Mouse (Mus musculus): ENCODE data around the gene Fam214b. TPM values are rescaled to one million over a fixed set of nuclear protein-coding genes. Genes with fewer than 3 reads are reported as not detected.

Gene Fam214b
- total RNA-seq (2017), result 0.29 and 1.3 TPM in 2 replicates

DNA sequence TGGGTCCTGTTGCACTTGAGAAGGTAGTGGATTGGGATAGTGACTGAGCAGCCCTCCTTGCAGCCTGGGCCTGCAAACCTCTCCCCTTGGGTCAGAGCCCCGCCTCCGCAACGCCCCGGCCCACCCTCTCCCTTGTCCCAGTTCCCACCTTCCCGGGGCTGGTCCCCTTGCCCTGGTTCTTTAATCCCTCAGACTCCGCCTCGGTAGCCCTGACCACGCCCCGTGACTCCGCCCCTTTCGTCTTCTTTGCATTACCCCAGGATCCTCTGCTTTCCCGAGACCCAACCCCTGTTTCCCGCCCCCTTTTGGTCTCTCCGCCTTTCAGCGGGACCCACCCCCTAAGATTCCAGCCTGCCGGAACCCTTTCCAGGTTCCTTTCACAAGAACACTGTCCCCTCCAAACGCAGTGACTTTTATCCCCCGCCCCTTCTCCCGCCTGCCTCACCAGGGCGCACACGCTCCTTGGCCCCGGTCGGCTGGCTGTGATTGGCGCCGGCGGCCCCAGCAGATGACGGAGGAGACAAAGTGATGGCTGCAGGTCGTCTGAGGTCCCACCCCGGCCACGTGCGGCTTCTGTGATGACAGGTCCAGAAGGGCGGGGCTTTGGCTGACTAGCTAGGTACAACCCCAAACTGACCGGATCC lies at the start of gene Fam214b:
Gene Fam214b (minus strand): TSS at position 562 of the 644 bp plus-strand sequence.
- ATAC-seq (replicated peaks; ENCODE audit: low read depth, poor library complexity, severe bottlenecking), result peak; percentile 77

GRCm38 (mm10) chr4:43091183-43091582 lies 45.2 kb upstream of the Fam214b start:
- no peak for ATAC-seq (replicated peaks; ENCODE audit: low read depth, poor library complexity, severe bottlenecking)

- ATAC-seq (replicated peaks; ENCODE audit: low read depth, poor library complexity, severe bottlenecking), result no peak
Observed at GRCm38 (mm10) chr4:43089950-43090349, 43.9 kb upstream of the Fam214b start.

DNA sequence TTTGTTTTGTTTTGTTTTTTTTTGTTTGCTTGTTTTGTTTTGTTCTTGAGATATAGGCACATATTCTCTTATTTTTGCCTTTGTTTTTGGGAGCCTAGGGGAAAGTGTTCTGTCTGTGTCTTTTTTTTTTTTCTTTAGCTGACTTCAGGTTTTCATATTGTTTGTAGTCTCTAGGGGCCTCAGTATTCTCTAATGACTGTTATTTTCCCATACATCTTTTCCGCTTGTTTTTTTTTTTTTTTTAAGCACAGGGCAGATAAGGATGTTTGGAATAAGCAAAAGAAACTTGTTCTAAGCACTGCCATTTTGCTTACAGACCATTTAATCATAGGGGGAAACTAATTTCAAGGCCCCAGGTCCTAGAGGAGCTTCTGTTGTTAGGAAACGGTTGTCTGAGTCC lies 36.4 kb upstream of the Fam214b start:
- ATAC-seq (replicated peaks; ENCODE audit: low read depth, poor library complexity, severe bottlenecking), result no peak

DNA sequence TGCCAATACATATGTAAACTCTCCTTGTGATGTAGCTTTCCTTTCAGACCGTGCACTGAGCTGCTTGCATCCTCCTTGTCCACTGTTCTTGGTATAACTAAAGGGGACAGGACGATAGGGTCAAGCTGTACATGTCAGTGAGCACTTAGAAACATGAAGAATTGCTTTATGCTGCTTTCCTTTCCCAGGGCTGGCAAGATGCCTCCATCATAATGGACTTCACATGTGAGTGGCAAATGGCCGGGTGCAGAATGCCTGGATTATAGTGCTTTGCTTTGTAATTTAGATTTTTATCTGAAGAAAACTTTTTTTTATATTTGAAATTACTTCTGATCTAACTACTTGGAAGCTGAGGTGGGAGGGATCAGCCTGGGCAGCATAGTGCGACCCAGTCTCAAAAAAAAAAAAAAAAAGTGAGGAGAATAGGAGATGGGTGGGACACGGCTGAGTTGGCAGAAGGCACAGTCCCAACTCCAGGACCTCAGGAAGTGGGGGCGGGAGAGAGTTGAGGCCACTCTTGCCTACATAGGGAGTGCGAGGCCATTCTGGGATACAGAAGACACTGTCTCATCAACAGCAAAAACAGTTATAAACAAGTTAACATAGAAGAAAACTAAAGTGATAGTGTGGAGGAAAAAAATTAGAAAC lies 32.2 kb upstream of the Fam214b start:
- no peak for ATAC-seq (replicated peaks; ENCODE audit: low read depth, poor library complexity, severe bottlenecking)

DNA sequence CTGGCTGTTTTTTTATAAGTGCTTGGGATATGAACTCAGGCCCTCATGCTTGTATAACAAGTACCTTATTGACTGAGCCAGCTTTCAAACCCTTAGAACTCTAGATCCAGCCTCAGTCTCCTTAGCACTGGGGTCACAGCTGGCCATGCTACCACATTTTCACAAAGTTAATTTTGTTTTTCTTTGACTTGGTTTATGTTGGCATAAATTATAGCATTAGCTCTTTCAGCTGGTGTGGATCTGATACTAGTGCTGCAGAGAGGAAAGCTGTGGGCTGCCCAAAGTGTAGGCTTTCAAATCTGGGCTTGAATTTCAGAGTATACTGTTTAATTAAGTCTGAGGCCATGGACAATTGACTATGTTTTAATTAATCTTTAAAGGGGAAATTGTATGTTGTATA lies 28.9 kb upstream of the Fam214b start:
- no peak for ATAC-seq (replicated peaks; ENCODE audit: low read depth, poor library complexity, severe bottlenecking)

DNA sequence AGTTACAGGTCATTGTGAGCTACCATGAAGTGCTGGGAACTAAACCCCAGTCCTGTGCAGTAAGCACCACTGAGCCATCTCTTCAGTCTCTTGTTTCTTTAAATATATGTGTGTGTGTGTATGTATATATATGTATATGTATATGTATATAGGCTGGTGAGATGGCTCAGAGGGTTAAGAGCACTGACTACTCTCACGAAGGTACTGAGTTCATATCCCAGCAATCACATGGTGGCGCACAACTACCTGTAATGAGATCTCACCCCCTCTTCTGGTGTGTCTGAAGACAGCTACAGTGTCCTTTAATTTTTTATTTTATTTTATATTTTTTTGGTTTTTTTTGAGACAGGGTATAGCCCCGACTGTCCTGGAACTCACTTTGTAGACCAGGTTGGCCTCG lies 19.5 kb upstream of the Fam214b start:
- ATAC-seq (replicated peaks; ENCODE audit: low read depth, poor library complexity, severe bottlenecking), result no peak

- no peak for ATAC-seq (replicated peaks; ENCODE audit: low read depth, poor library complexity, severe bottlenecking)
Observed at GRCm38 (mm10) chr4:43060286-43060685, 14.3 kb upstream of the Fam214b start.

DNA sequence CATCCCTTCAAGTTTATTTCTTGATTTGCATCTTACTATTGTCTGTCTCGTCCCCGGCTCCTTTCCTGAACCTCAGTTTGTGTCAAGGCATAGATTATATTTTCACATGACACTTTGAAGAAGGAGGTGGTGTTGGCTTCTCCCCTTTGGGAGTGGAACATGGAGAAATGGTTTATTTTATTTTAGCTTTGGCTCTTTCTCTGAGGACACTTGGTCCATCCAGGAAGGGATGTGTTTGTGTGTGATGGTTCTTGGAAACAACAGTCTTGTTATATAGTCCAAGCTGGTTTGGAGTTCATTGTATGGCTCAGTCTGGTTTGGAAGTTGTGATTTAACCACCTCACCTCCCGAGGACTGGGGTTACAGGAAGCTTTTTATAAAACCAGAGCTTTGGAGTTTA lies 13.7 kb upstream of the Fam214b start:
- ATAC-seq (replicated peaks; ENCODE audit: low read depth, poor library complexity, severe bottlenecking), result no peak

DNA sequence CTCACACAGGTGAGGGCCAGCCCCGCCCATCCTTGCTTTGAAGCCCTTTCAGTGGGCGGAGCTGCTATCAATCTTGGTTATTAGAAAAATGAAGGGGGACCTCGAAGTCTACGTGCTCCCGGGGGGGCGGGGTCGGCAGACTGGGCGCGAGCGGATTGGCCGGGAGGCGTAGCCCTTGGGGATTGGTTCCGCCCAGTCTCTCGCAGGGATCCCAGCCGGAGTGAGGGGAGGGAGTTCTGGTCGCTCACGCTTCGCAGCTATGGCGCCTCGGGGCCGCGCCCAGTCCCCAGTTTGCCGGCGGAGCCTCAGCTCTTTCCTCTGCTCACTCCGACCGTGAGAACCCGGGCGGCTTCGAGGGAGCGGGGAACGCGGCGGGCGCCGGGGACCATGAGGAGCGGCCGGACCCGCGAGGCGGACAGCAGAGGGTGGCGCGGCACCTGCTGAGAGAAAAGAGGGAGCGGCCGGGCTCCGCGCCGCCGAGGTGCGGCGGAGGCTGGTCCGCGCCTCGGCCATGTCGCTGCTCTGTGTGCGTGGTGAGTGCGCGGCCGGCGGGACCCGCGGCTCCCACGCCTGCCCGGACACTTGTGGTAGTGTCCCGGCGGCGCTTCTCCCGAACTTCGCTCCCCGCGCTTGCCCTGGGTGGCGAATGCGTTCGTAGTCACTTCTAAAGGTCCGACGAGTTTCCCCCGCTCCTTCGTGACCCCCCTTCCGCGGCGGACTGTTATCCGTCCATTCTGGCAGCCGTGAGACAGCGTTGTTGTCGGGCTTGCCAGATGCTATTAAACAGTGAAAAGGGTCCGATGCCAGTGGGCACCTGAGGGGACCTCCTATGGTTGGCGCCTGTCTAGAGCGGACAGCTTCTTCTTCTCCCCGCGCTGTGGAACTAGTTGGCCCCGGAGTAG lies 13.0 kb upstream of the Fam214b start, which contains the start of gene Unc13b:
Gene Unc13b (plus strand): TSS at position 201 of the 902 bp plus-strand sequence.
- peak; percentile 99 for ATAC-seq (replicated peaks; ENCODE audit: low read depth, poor library complexity, severe bottlenecking)

GRCm38 (mm10) chr4:43058392-43058752 lies 12.4 kb upstream of the Fam214b start:
- no peak for ATAC-seq (replicated peaks; ENCODE audit: low read depth, poor library complexity, severe bottlenecking)

DNA sequence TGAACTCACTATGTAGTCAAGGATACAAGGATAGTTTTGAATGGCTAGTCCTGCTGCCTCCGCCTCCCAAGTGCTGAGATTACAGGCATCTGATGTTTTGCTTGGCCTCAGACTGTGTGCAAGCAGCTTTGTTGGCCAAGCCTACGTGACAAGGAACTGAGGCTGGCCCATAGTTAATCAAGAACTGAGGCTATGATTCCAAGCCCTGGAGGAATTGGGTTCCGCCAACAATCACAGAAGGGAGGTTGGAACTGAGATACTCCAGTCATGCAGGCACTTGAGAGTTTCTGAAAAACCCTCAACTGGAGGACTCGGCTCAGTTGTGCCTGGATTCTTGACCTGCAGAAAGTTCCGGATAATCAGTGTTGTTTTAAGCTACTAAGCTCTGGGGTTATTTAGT lies 11.6 kb upstream of the Fam214b start:
- ATAC-seq (replicated peaks; ENCODE audit: low read depth, poor library complexity, severe bottlenecking), result no peak

GRCm38 (mm10) chr4:43052627-43053026 lies 6.6 kb upstream of the Fam214b start:
- peak; percentile 83 for ATAC-seq (replicated peaks; ENCODE audit: low read depth, poor library complexity, severe bottlenecking)

DNA sequence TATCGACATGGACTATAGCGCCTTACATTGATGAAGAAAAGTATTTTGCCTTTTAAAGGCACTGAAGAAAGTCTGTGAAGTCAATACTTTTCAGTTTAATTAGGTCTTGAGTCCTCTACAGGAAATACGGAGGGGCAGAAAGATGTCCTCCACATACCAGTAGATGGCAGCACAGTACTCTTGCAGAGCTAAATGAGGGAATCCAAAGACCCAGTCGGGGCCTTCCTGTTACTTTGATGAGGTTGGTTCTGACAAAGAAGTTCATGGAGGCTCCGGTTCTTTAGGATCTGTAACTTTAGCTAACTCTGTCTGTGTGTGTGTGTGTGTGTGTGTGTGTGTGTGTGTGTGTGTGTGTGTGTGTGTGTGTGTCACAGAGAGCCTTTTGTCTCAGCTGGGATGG lies 1.2 kb upstream of the Fam214b start:
- peak; percentile 46 for ATAC-seq (replicated peaks; ENCODE audit: low read depth, poor library complexity, severe bottlenecking)

DNA sequence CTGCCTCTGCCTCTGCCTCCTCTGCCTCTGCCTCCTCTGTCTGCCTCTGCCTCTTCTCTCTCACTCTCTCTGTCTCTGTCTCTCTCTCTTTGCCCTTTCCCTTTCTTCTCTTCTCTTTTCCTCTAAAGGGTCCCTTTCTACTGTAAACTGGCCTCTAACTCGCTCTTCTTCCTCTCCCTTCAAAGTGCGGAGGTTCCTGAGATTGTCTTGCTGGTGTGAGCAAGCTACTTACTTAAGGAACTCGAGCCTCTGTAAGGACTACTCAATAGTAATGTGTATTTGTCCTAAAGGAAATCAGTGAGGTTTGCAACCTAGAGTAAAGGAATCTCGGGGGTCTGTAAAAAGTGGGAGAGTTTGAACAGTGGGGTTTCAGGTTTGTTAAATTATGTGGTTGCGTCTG lies 587 bp upstream of the Fam214b start:
- ATAC-seq (replicated peaks; ENCODE audit: low read depth, poor library complexity, severe bottlenecking), result no peak

- ATAC-seq (replicated peaks; ENCODE audit: low read depth, poor library complexity, severe bottlenecking), result no peak
Observed at GRCm38 (mm10) chr4:43045285-43045658, 748 bp downstream of the Fam214b start.

- ATAC-seq (replicated peaks; ENCODE audit: low read depth, poor library complexity, severe bottlenecking), result peak; percentile 34
Observed at GRCm38 (mm10) chr4:43044673-43045072, 1.3 kb downstream of the Fam214b start.

GRCm38 (mm10) chr4:43043644-43044357 lies 2.2 kb downstream of the Fam214b start:
- peak; percentile 33 for ATAC-seq (replicated peaks; ENCODE audit: low read depth, poor library complexity, severe bottlenecking)

- no peak for ATAC-seq (replicated peaks; ENCODE audit: low read depth, poor library complexity, severe bottlenecking)
Observed at GRCm38 (mm10) chr4:43040881-43041547, 5.0 kb downstream of the Fam214b start.

GRCm38 (mm10) chr4:43040114-43040572 lies 5.9 kb downstream of the Fam214b start:
- ATAC-seq (replicated peaks; ENCODE audit: low read depth, poor library complexity, severe bottlenecking), result peak; percentile 86
